Mouse (Mus musculus) C2C12 (cell line): ENCODE measurements around the gene Ubald1.

Experiments
- CTCF ChIP-seq: IDR thresholded peaks from one replicate; pipeline ENCODE4 v1.5.1; 2011; ENCODE audit not compliant: control insufficient read depth, insufficient read depth, insufficient read length
- FOSL1 ChIP-seq: IDR thresholded peaks from one replicate; pipeline ENCODE4 v1.8.0; 2011; ENCODE audit warnings: mild to moderate bottlenecking, low read length; ENCODE audit not compliant: poor library complexity, insufficient read depth, severe bottlenecking
- MAX ChIP-seq: IDR thresholded peaks from one replicate; pipeline ENCODE4 v1.6.1; 2011; ENCODE audit warnings: mild to moderate bottlenecking, control low read depth

DNA sequence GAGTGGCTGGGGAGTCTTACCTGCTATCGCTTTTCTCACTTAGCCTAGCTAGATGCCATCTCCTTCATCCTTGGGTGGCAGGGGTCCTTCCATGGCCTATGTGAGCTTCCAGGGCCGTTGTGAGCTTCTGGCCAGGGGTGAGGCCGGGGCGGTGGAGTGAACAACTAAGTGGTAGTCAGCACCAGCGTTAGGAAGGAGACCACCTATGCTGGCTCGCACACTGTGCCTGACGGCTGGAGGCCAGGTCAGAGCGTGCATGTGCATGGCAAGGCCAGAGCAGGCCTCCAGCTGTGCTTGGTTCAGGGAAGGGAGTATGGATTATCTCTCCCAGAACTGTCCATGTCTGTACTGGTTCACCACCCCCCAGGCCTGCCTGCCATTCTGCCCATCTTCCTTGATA lies 16.4 kb downstream of the Ubald1 start:
- TF ChIP-seq CTCF = no peak
- TF ChIP-seq MAX = no peak
- no peak for TF ChIP-seq FOSL1
